Mouse (Mus musculus) cerebellum, adult 2 months (tissue): ENCODE data around the gene Hspa2.

Experiments
- CTCF ChIP-seq: fragments of 200-500 bp; IDR thresholded peaks from 2 replicates; pipeline ENCODE4 v1.5.1; 2011; ENCODE audit warnings: low read depth, mild to moderate bottlenecking, control low read depth, low read length, moderate library complexity, borderline replicate concordance; ENCODE audit not compliant: insufficient read depth
- POLR2A ChIP-seq: fragments of 200-500 bp; IDR thresholded peaks from 2 replicates; pipeline ENCODE4 v1.6.1; 2011; ENCODE audit warnings: low read length, control low read depth, borderline replicate concordance; ENCODE audit not compliant: insufficient read depth

DNA sequence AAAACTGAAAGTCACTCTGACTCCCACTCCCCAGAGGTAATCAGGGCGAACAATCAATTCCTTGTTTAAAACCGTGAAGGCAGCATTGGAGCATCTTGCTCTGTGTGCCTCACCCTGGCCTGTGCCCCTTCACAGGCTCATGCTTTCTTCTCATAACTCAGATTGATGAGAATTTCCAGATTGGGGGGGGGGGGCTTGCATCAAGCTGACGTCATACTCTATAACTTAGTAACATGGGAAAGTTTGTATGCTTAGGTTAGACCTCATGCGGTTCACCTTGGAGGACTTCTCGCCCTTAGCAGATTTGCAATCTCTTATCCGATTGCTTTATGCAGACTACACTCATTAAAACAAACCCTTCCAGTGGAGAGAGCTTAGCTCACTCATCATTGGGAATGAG lies 30.0 kb upstream of the Hspa2 start:
- no peak for TF ChIP-seq POLR2A
- TF ChIP-seq CTCF = no peak
